Mouse (Mus musculus): Measurements from ENCODE around the gene Zrsr1. TPM values are rescaled to one million over a fixed set of nuclear protein-coding genes. Genes with fewer than 3 reads are reported as not detected.

Zrsr1 gene
- polyA plus RNA-seq, 1 experiment from 2014 or later: 4.7 TPM

DNA sequence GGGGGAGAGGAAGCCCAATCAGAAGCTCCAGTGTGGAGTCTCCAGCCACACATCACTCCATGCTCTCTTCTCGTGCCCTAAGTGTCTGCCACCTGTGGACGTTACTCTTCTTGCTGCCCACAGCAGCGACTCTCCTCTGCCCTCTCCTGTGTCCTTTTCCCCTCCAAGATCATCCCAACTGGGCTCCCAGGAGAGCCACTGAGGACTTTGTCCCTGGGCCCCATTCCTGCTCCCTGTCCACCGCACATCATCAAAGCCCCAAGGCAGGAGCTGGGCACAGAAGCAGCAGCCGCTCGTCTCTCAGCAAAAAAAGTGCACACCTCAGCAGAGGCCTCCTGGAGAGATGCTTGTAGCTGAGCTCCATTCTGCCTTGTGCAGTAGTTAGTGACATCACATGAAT is 43.2 kb downstream of the Zrsr1 start:
- Histone ChIP-seq H3K27ac (no peak overlapping the region), H3K9ac (no peak overlapping the region)
- 70% methylated on average over 6 of the region's 6 CpGs for WGBS

DNA sequence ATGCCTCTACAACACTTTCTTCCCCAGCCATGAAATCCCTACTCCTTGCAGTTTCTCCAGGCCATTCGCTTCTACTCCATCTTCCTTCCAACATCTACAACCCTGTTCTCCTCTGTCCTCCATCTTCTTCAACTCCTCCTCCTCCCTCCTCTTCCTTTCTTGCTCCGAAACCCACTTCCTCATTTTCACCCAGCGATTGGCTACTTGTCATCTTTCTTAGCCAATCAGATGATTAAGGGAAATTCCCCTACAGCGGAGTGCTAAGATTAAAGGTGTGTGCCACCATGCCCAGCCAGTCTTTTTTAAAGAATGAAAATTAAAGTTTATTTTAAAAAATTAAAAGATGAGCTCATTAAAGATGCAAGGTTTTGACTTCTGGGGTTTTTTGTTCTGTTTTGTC is 46.1 kb downstream of the Zrsr1 start:
- Histone ChIP-seq H3K36me3 (no peaks in the 10 kb centered on the region), H3K4me2 (replicated peaks) (no peak overlapping the region), H3K9ac (no peak overlapping the region), H3K4me1 (0 out of 2 replicates have a peak, but pooled peaks cover 3% of the 10 kb centered on the region), H3K9me3 (no peaks in the 10 kb centered on the region), H3K27ac (no peak overlapping the region), H3K4me3 (no peak overlapping the region), H3K27me3 (no peaks in the 10 kb centered on the region)
- no peak for ATAC-seq (ENCODE audit: insufficient number of reproducible peaks, insufficient read depth, low FRiP score, low TSS enrichment)
- 95% methylated on average over 4 of the region's 4 CpGs for WGBS

More for the DNA sequence above, 43.2 kb downstream of the Zrsr1 start:
- Histone ChIP-seq H3K4me2 (replicated peaks) (no peak overlapping the region), H3K27me3 (no peaks in the 10 kb centered on the region), H3K36me3 (no peaks in the 10 kb centered on the region), H3K4me3 (no peak overlapping the region), H3K9me3 (no peaks in the 10 kb centered on the region), H3K4me1 (no peaks in the 10 kb centered on the region)
- ATAC-seq (ENCODE audit: insufficient number of reproducible peaks, insufficient read depth, low FRiP score, low TSS enrichment): no peak

DNA sequence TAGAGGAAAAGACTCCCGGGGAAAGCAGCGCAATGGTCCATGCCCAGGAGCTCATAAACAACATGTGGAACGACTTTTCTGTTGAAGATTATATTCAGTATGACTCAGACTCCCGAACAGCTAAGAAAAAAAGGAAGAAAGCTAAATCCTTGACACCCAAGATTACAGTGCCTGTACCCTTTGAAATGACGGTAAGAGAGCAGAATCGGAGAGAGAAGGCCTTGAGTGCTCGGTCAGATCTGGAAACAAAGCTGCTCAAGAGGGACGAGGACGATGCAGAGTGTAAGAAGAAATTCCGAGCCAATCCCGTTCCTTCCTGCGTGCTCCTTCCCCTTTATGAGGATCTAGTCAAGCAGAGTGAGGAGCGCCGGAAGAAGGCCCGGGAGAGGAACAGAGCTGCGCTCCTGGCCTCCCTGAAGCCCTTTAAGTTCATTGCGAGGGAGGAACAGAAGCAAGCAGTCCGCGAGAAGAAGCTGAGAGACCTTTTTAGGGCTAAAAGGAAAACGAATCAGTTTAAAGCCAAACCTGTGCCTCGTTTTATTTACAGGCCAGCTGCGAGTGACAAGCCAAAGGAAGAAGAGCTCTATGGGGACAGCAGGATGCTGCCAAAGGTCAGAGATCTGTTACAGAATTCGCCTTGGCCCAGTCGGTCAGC is 48.4 kb downstream of the Zrsr1 start:
- no peaks in the 10 kb centered on the region for H3K9me3 ChIP-seq
- no peak overlapping the region for H3K4me2 ChIP-seq (replicated peaks)
- H3K36me3 ChIP-seq: no peaks in the 10 kb centered on the region
- H3K4me1 ChIP-seq: 0 out of 2 replicates have a peak, but pooled peaks cover 3% of the 10 kb centered on the region
- no peaks in the 10 kb centered on the region for H3K27me3 ChIP-seq
- H3K27ac ChIP-seq: no peak overlapping the region
- ATAC-seq (ENCODE audit: insufficient number of reproducible peaks, insufficient read depth, low FRiP score, low TSS enrichment): no peak
- H3K9ac ChIP-seq: no peak overlapping the region
- no peak overlapping the region for H3K4me3 ChIP-seq
- WGBS: 56% methylated on average over 24 of the region's 24 CpGs

DNA sequence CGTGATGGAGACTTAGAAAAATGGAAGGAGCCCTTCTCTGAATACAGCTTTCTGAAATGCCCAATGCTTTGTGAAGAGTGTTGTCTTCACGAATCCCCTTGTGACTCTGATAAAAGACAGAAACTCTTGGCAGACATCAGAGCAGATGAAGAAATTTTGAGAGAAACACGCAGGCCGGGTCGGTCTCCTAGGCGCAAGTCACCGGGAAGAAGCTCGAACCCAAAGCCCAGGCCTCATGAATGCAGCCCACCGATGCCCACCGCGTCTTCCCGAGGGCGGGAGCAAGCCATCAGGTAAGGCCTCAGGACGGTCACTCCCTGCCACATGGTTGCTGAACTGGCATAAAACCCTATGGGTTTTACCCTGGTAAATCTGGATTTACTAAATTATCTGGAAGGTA is 49.0 kb downstream of the Zrsr1 start:
- no peak overlapping the region for H3K9ac ChIP-seq
- 87% methylated on average over 14 of the region's 14 CpGs for WGBS
- H3K4me2 ChIP-seq (replicated peaks): no peak overlapping the region
- no peaks in the 10 kb centered on the region for H3K9me3 ChIP-seq
- H3K36me3 ChIP-seq: no peaks in the 10 kb centered on the region
- H3K27me3 ChIP-seq: no peaks in the 10 kb centered on the region
- no peak for ATAC-seq (ENCODE audit: insufficient number of reproducible peaks, insufficient read depth, low FRiP score, low TSS enrichment)
- H3K27ac ChIP-seq: no peak overlapping the region
- no peak overlapping the region for H3K4me3 ChIP-seq
- H3K4me1 ChIP-seq: 0 out of 2 replicates have a peak, but pooled peaks cover 3% of the 10 kb centered on the region

DNA sequence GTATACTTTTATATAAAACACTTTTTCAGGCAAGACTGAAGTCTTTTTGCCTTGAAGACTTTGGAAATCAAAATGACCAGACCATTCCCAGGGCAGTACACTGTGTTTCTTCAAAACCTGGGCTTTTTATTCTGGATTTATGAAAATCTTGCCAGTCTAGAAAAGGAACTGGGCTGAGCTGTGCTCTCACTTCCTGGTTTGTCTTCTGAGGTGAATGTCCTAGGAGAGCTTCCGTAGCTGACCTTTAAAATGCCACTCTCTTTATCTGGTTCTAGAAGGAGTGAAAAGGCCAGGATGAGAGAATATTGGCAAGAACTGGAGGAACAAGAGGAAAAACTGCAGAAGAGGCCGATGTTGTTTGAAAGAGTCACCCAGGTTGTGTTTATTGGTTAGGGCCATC is 51.4 kb downstream of the Zrsr1 start:
- Histone ChIP-seq H3K27me3 (no peaks in the 10 kb centered on the region), H3K27ac (no peak overlapping the region), H3K4me1 (0 out of 2 replicates have a peak, but pooled peaks cover 3% of the 10 kb centered on the region), H3K9me3 (no peaks in the 10 kb centered on the region), H3K9ac (no peak overlapping the region), H3K4me3 (no peak overlapping the region), H3K36me3 (no peaks in the 10 kb centered on the region), H3K4me2 (replicated peaks) (no peak overlapping the region)
- WGBS: 92% methylated on average over 2 of the region's 2 CpGs
- ATAC-seq (ENCODE audit: insufficient number of reproducible peaks, insufficient read depth, low FRiP score, low TSS enrichment): no peak

DNA sequence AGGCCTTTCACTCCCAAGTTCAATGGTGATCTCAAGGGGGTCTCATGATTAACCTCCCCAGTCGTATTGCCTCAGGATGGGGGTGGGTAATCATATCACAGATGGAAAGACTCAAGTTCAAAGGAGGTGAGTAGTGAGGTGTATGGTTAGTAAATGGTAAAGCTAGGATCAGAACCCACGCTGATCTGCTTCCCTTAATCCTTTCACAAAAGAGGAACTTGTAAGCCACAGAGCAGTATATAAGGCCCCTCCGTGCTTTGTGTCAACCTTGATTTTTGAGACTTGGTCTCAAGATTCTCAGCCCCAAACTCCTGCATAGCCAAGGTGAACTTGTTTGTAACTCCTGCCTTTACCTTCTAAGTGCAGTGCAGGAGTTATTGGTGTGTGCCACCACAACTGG is 52.4 kb downstream of the Zrsr1 start:
- Histone ChIP-seq H3K4me1 (0 out of 2 replicates have a peak, but pooled peaks cover 3% of the 10 kb centered on the region), H3K4me3 (no peak overlapping the region), H3K27me3 (no peaks in the 10 kb centered on the region), H3K27ac (no peak overlapping the region), H3K4me2 (replicated peaks) (no peak overlapping the region), H3K36me3 (no peaks in the 10 kb centered on the region), H3K9me3 (no peaks in the 10 kb centered on the region), H3K9ac (no peak overlapping the region)
- WGBS: 65% methylated on average over 3 of the region's 3 CpGs
- ATAC-seq (ENCODE audit: insufficient number of reproducible peaks, insufficient read depth, low FRiP score, low TSS enrichment): no peak

Other genes with a start within 250 kb of the Zrsr1 start
- 3.8 and 6.4 TPM in 2 replicates for gene B3gnt2, start 111.0 kb upstream of the Zrsr1 start, polyA plus RNA-seq (2016; fragmentation: Nextera tagmentation; extraction: Ambion mirVana)
- 7.5 and 9.4 TPM in 2 replicates for gene Gm28048, start 10.1 kb downstream of the Zrsr1 start, polyA plus RNA-seq (2016; fragmentation: Nextera tagmentation; extraction: Ambion mirVana)
- gene Commd1, start 10.4 kb downstream of the Zrsr1 start, polyA plus RNA-seq (2016; fragmentation: Nextera tagmentation; extraction: Ambion mirVana): 358 and 366 TPM in 2 replicates
- 328 and 333 TPM in 2 replicates for gene Cct4, start 18.5 kb downstream of the Zrsr1 start, polyA plus RNA-seq (2016; fragmentation: Nextera tagmentation; extraction: Ambion mirVana)
- 4.7 and 5.5 TPM in 2 replicates for gene Fam161a, start 35.5 kb downstream of the Zrsr1 start, polyA plus RNA-seq (2016; fragmentation: Nextera tagmentation; extraction: Ambion mirVana)

All from embryonic facial prominence, embryonic 12.5 days (tissue).